Mouse (Mus musculus) 3134 (cell line): ENCODE measurements at regions not wholly inside any gene's neighbourhood (a gene's known extent, or its start where the extent isn't known, plus 50 kb on each side); places are given as distances from the start of the nearest gene placed in this dataset.

ENCODE experiments used
- DNase-seq: peaks from one replicate; pipeline ENCODE4 v3.0.0-alpha.2; 2011; ENCODE audit warnings: low spot score; ENCODE audit not compliant: insufficient read length; ENCODE audit errors: extremely low read depth

GRCm38 (mm10) chr2:75208821-75209758 lies 383.5 kb downstream of the Mtx2 start:
- DNase-seq, result no peak

GRCm38 (mm10) chr2:75209790-75210583 lies 384.4 kb downstream of the Mtx2 start:
- DNase-seq, result no peak

- no peak for DNase-seq
These were observed 391.3 kb downstream of the Mtx2 start for GRCm38 (mm10) chr2:75216931-75217330.

GRCm38 (mm10) chr2:75220775-75221359 lies 395.3 kb downstream of the Mtx2 start:
- no peak for DNase-seq

- no peak for DNase-seq
These were observed 398.8 kb downstream of the Mtx2 start for GRCm38 (mm10) chr2:75224443-75224842.

- DNase-seq, result no peak
These were observed 415.4 kb downstream of the Mtx2 start for GRCm38 (mm10) chr2:75240976-75241375.

- DNase-seq, result no peak
These were observed 414.6 kb upstream of the Hnrnpa3 start for GRCm38 (mm10) chr2:75244311-75245033.

- DNase-seq, result no peak
These were observed 413.8 kb upstream of the Hnrnpa3 start for GRCm38 (mm10) chr2:75245256-75245655.

GRCm38 (mm10) chr2:75245662-75246061 lies 413.4 kb upstream of the Hnrnpa3 start:
- no peak for DNase-seq

GRCm38 (mm10) chr2:75246082-75246743 lies 412.8 kb upstream of the Hnrnpa3 start:
- no peak for DNase-seq

- DNase-seq, result no peak
These were observed 410.8 kb upstream of the Hnrnpa3 start for GRCm38 (mm10) chr2:75248251-75248650.

GRCm38 (mm10) chr2:75250507-75250906 lies 408.6 kb upstream of the Hnrnpa3 start:
- no peak for DNase-seq

- DNase-seq, result no peak
These were observed 406.2 kb upstream of the Hnrnpa3 start for GRCm38 (mm10) chr2:75252829-75253228.

- DNase-seq, result no peak
These were observed 393.8 kb upstream of the Hnrnpa3 start for GRCm38 (mm10) chr2:75265218-75265617.

GRCm38 (mm10) chr2:75265739-75266699 lies 393.0 kb upstream of the Hnrnpa3 start:
- DNase-seq, result no peak

- no peak for DNase-seq
These were observed 391.1 kb upstream of the Hnrnpa3 start for GRCm38 (mm10) chr2:75267949-75268348.

- DNase-seq, result no peak
These were observed 389.6 kb upstream of the Hnrnpa3 start for GRCm38 (mm10) chr2:75269446-75269845.

GRCm38 (mm10) chr2:75270115-75270514 lies 388.9 kb upstream of the Hnrnpa3 start:
- DNase-seq, result no peak

- no peak for DNase-seq
These were observed 371.2 kb upstream of the Hnrnpa3 start for GRCm38 (mm10) chr2:75287900-75288299.
